Mouse (Mus musculus) adrenal gland, postnatal 10 days (tissue): ENCODE measurements around the gene Olfr612. TPM values are rescaled to one million over a fixed set of nuclear protein-coding genes. Genes with fewer than 3 reads are reported as not detected.
"Not testable (repeated sequence)": the region's sequence is repeated elsewhere in the genome, so short reads cannot be mapped to it uniquely, and the experiment has no call there.

Experiments used
- DNase-seq: peaks from one replicate; pipeline ENCODE4 v3.0.0; 2021; ENCODE audit warnings: mixed read lengths
- long read RNA-seq, 2 experiments: library from polyadenylated mRNA; stranded (forward); transcript quantifications; one replicate each; pipeline ENCODE4 v2.0.0; 2021
- microRNA-seq: library from miRNA; unstranded; fragments of <30 nt; microRNA quantifications from one replicate; pipeline ENCODE4 v1.2.0, GENCODE M21; 2021
- total RNA-seq, 2 experiments: library from RNA; stranded (reverse); gene quantifications; 2 replicates each; pipeline ENCODE4 v1.2.3; 2021

Gene Olfr612
- total RNA-seq = not detected
- long read RNA-seq, experiment 1 = 0 reads
- long read RNA-seq, experiment 2 = 0 reads

DNA sequence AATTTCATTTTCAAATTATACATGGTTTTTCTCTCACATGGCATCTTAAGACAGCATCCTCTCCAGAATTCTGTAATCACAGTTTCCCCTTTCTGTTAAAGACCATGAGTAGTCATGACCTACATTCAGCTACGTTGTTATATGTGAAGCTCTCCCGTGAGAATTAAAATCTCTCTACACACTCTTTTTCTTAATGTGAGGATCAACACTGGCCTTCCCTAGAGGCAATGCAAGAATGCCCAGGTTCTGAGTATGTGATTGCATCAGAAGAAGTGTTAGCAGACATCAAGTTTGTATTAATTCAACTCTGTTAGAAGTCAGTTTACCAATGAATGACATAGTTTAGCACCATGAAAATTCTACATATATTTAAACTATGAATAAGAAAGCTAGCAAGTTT, at the start of gene Olfr612:
Gene Olfr612, minus strand, starts transcription at position 101 of the 400 bp plus-strand sequence.
- not testable (repeated sequence) for DNase-seq

DNA sequence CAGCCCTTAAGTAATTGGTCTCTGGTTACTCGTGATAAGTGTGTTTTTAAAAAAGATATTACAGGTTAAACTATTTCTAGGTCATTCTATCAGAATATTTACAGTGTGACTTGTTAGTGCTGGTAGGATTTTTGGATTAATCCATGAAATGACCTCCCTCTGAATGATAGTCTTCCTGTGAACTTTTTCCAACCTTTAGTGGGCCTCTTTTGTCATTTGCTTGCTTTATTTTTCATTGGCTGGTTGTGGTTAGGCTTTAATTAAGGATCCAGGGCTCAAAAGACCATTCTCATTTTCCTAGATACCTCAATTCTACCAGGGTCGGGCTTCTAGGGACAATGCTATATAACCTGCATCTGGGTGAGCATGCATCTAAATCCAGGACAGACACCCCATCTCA, 47.3 kb upstream of the Olfr612 start, which contains the start of gene Olfr618:
Gene Olfr618, plus strand, starts transcription at position 301 of the 400 bp plus-strand sequence.
- DNase-seq = no peak

DNA sequence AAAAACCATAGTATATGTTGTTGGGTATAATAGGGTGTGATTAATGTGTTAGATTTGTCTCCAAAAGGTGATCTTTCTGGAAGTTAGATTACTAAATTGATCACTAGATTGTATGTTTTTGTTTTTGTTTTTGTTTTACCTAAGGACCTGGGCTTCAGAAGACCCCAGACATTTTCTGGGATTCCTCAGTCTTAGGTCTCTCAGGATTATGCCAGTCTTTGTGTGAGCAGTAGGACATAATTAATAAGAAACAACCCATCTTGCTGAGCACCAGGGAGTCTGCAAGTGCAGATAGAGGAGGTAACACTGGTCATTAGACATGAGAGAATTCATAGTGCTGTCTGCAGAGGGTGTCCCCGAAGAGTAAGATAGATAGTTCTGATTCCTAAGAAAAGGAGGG, 30.2 kb upstream of the Olfr612 start, which contains the start of gene Olfr617:
Gene Olfr617, plus strand, starts transcription at position 301 of the 400 bp plus-strand sequence.
- DNase-seq = no peak

DNA sequence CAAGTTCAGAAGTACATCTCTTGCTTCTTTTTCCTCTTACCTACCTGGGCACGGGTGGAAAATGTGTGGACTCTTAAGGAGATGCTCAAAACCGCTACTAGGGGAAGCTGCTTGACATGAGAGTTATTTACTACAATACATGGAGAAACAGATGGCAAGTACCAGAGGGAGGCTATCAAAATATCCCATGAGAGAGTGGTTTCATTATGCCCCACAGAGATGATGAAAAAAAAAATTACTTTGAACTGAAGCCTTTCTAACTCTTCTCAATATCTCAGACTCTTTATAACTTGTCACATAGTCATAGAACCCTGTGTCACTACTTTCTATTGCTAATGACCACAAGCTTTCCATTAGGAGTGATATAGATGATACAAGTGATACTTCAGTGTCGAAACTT, 26.5 kb upstream of the Olfr612 start, which contains the start of gene Olfr616:
Gene Olfr616, minus strand, starts transcription at position 101 of the 400 bp plus-strand sequence.
- DNase-seq = no peak

DNA sequence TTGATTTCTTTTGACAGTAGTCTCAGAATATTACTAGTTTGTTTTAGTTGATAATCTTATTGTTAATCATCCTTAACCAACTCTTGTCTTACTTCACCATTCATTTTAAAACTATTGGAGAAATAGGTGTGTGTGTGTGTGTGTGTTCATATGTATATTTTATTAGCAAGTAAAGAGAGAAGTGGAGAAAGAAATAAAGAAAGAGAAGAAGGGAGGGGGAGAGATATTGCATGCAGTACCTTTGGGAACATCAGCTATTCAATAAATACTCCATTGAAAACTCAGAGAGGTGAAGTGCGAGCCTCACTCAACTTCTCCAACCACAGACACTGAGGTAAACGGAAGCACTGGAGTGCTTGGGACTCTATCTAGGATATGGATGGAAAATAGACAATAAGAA, 13.3 kb upstream of the Olfr612 start, which contains the start of gene Olfr615:
Gene Olfr615, plus strand, starts transcription at position 301 of the 400 bp plus-strand sequence.
- DNase-seq = no peak

DNA sequence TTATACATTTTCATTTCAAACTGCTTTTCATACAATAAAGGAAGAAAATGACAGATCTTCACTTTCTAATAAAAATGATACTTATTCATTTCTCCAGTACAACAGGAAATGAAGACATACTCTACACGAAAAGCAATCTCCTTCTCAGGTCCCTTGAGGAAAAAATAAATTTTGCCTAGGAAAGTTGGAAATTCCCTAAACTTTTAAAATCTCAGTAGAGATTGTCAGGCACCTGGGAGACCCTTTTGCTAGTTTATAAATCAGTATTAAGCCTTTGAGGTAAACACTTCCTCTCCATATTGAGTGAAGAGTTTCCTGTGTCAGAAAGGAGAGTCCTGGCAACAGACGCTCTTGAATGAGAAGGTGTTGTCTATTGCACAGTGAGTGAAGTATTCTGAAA, 5.3 kb upstream of the Olfr612 start, which contains the start of gene Olfr613:
Gene Olfr613, plus strand, starts transcription at position 301 of the 400 bp plus-strand sequence.
- no peak for DNase-seq

DNA sequence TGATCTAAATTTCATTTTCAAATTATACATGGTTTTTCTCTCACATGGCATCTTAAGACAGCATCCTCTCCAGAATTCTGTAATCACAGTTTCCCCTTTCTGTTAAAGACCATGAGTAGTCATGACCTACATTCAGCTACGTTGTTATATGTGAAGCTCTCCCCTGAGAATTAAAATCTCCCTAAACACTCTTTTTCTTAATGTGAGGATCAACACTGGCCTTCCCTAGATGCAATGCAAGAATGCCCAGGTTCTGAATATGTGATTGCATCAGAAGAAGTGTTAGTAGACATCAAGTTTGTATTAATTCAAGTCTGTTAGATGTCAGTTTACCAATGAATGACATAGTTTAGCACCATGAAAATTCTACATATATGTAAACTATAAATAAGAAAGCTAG, 21.8 kb downstream of the Olfr612 start, which contains the start of gene Olfr611:
Gene Olfr611, minus strand, starts transcription at position 101 of the 400 bp plus-strand sequence.
- not testable (repeated sequence) for DNase-seq

DNA sequence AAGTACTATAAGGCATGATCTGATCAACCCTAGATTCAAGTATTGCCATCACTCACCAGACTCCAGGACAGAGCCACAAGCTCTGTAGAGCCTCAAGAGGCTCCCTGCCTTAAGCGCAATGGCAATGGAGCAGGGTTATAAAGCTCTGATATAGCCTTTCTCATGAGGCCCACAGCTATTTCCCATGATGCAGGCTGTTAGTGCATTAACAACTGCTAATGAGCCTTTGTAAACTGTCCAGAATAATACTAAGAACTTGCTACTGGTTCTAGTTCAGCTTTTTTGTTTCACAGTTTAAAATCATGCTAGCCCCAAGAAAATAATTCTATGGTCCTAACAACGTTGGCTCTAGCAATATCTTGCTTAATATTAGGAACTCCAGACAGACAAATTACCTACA, 30.5 kb downstream of the Olfr612 start, which contains the start of gene Olfr610:
Gene Olfr610, minus strand, starts transcription at position 101 of the 400 bp plus-strand sequence.
- DNase-seq = no peak

DNA sequence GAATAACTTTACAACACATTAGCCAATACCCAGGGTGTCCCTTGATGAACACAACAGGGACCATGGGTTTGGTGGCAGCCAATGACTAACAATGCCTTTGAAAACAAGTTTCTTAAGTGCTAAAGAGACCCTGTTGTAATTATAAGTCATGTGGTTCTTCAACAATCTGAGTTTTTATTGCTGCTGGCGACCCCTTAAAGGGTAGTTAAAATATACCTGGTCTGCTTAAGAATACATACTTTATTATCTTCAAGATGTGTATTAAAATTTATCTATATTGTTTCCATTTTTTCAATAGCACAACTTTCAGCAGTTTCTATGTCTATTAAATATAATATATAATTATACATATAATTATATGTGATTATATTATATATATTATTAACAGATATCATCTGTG, 44.6 kb downstream of the Olfr612 start, which contains the start of gene Olfr609:
Gene Olfr609, minus strand, starts transcription at position 101 of the 400 bp plus-strand sequence.
- no peak for DNase-seq

Small RNAs within 50 kb of the gene (microRNA-seq; reads per million reads assigned to microRNA genes)
- not detected for gene Gm26506

Other genes starting within 250 kb of the Olfr612 start
- not detected for gene Olfr596, start 237.1 kb downstream of the Olfr612 start, total RNA-seq
- not detected for gene Olfr597, start 226.4 kb downstream of the Olfr612 start, total RNA-seq
- not detected for gene Olfr598, start 219.1 kb downstream of the Olfr612 start, total RNA-seq
- gene Olfr599, start 206.8 kb downstream of the Olfr612 start, total RNA-seq = not detected
- gene Olfr600, start 193.0 kb downstream of the Olfr612 start, total RNA-seq = not detected
- not detected for gene Olfr601, start 180.1 kb downstream of the Olfr612 start, total RNA-seq
- not detected for gene Olfr603, start 156.5 kb downstream of the Olfr612 start, total RNA-seq
- not detected for gene Usp17lc, start 127.6 kb downstream of the Olfr612 start, total RNA-seq
- not detected for gene Olfr605, start 97.3 kb downstream of the Olfr612 start, total RNA-seq
- not detected for gene Olfr606, start 93.7 kb downstream of the Olfr612 start, total RNA-seq
- not detected for gene Olfr607, start 78.6 kb downstream of the Olfr612 start, total RNA-seq
- not detected for gene Olfr608, start 72.8 kb downstream of the Olfr612 start, total RNA-seq
- not detected for gene Olfr609, start 44.7 kb downstream of the Olfr612 start, total RNA-seq
- not detected for gene Olfr610, start 30.6 kb downstream of the Olfr612 start, total RNA-seq
- gene Olfr611, start 21.9 kb downstream of the Olfr612 start, total RNA-seq = not detected
- not detected for gene Olfr613, start 5.4 kb upstream of the Olfr612 start, total RNA-seq
- not detected for gene Olfr615, start 13.4 kb upstream of the Olfr612 start, total RNA-seq
- not detected for gene Olfr616, start 26.4 kb upstream of the Olfr612 start, total RNA-seq
- not detected for gene Olfr617, start 30.3 kb upstream of the Olfr612 start, total RNA-seq
- gene Olfr618, start 47.4 kb upstream of the Olfr612 start, total RNA-seq = not detected
- not detected for gene Olfr619, start 57.9 kb upstream of the Olfr612 start, total RNA-seq
- gene Olfr620, start 69.8 kb upstream of the Olfr612 start, total RNA-seq = not detected
- gene Olfr622, start 100.0 kb upstream of the Olfr612 start, total RNA-seq = not detected
- not detected for gene Olfr623, start 121.0 kb upstream of the Olfr612 start, total RNA-seq
- gene Olfr624, start 128.5 kb upstream of the Olfr612 start, total RNA-seq = under 1 TPM; 0.06 to 0.09 TPM
- not detected for gene Olfr625-ps1, start 140.0 kb upstream of the Olfr612 start, total RNA-seq
- gene Olfr243, start 172.0 kb upstream of the Olfr612 start, total RNA-seq = not detected
- not detected for gene Olfr628, start 187.7 kb upstream of the Olfr612 start, total RNA-seq
- gene Olfr629, start 202.2 kb upstream of the Olfr612 start, total RNA-seq = not detected
- gene Olfr630, start 214.6 kb upstream of the Olfr612 start, total RNA-seq = not detected
- gene Olfr69, start 228.9 kb upstream of the Olfr612 start, total RNA-seq = not detected
- gene Olfr68, start 237.0 kb upstream of the Olfr612 start, total RNA-seq = not detected
- gene Olfr67, start 249.1 kb upstream of the Olfr612 start, total RNA-seq = not detected